Mouse (Mus musculus): Measurements from ENCODE around the gene Hsf2. TPM values are rescaled to one million over a fixed set of nuclear protein-coding genes. Genes with fewer than 3 reads are reported as not detected.

Gene Hsf2
- polyA plus RNA-seq (2012; rRNA removed), result 45.3 and 54.0 TPM in 2 replicates

GRCm38 (mm10) chr10:57485908-57486541 is at the start of gene Hsf2:
Hsf2 (plus strand) TSS chr10:57486385.
- peak; percentile 99 for DNase-seq (ENCODE audit: low read depth)
- TF ChIP-seq POLR2A (IDR thresholded peaks at IDR 0.05; ENCODE audit: borderline replicate concordance, extremely low read depth, insufficient read depth, insufficient read length, poor library complexity, severe bottlenecking) (peak; percentile 60), CTCF (IDR thresholded peaks at IDR 0.05; ENCODE audit: borderline replicate concordance, extremely low read depth, insufficient read depth, insufficient read length) (no peak)

- DNase-seq (ENCODE audit: low read depth), result no peak
- TF ChIP-seq POLR2A (IDR thresholded peaks at IDR 0.05; ENCODE audit: borderline replicate concordance, extremely low read depth, insufficient read depth, insufficient read length, poor library complexity, severe bottlenecking) (no peak), CTCF (IDR thresholded peaks at IDR 0.05; ENCODE audit: borderline replicate concordance, extremely low read depth, insufficient read depth, insufficient read length) (no peak)
These were observed 48.3 kb upstream of the Hsf2 start for GRCm38 (mm10) chr10:57437898-57438297.

- no peak for DNase-seq (ENCODE audit: low read depth)
- TF ChIP-seq POLR2A (IDR thresholded peaks at IDR 0.05; ENCODE audit: borderline replicate concordance, extremely low read depth, insufficient read depth, insufficient read length, poor library complexity, severe bottlenecking), result no peak
These were observed 45.1 kb upstream of the Hsf2 start for GRCm38 (mm10) chr10:57441049-57441448.

GRCm38 (mm10) chr10:57444392-57444791 is 41.8 kb upstream of the Hsf2 start:
- no peak for TF ChIP-seq CTCF (IDR thresholded peaks at IDR 0.05; ENCODE audit: borderline replicate concordance, extremely low read depth, insufficient read depth, insufficient read length)
- TF ChIP-seq POLR2A (IDR thresholded peaks at IDR 0.05; ENCODE audit: borderline replicate concordance, extremely low read depth, insufficient read depth, insufficient read length, poor library complexity, severe bottlenecking), result no peak
- DNase-seq (ENCODE audit: low read depth), result no peak

GRCm38 (mm10) chr10:57445655-57446054 is 40.5 kb upstream of the Hsf2 start:
- DNase-seq (ENCODE audit: low read depth), result no peak
- TF ChIP-seq POLR2A (IDR thresholded peaks at IDR 0.05; ENCODE audit: borderline replicate concordance, extremely low read depth, insufficient read depth, insufficient read length, poor library complexity, severe bottlenecking), result no peak
- no peak for TF ChIP-seq CTCF (IDR thresholded peaks at IDR 0.05; ENCODE audit: borderline replicate concordance, extremely low read depth, insufficient read depth, insufficient read length)

GRCm38 (mm10) chr10:57447657-57448050 is 38.5 kb upstream of the Hsf2 start:
- TF ChIP-seq POLR2A (IDR thresholded peaks at IDR 0.05; ENCODE audit: borderline replicate concordance, extremely low read depth, insufficient read depth, insufficient read length, poor library complexity, severe bottlenecking), result no peak
- no peak for TF ChIP-seq CTCF (IDR thresholded peaks at IDR 0.05; ENCODE audit: borderline replicate concordance, extremely low read depth, insufficient read depth, insufficient read length)
- DNase-seq (ENCODE audit: low read depth), result no peak

- TF ChIP-seq POLR2A (IDR thresholded peaks at IDR 0.05; ENCODE audit: borderline replicate concordance, extremely low read depth, insufficient read depth, insufficient read length, poor library complexity, severe bottlenecking) (no peak), CTCF (IDR thresholded peaks at IDR 0.05; ENCODE audit: borderline replicate concordance, extremely low read depth, insufficient read depth, insufficient read length) (peak; percentile 86)
- peak; percentile 93 for DNase-seq (ENCODE audit: low read depth)
These were observed 38.0 kb upstream of the Hsf2 start for GRCm38 (mm10) chr10:57448051-57448716.

GRCm38 (mm10) chr10:57463298-57463697 is 22.9 kb upstream of the Hsf2 start:
- peak; percentile 74 for DNase-seq (ENCODE audit: low read depth)

GRCm38 (mm10) chr10:57465768-57466167 is 20.4 kb upstream of the Hsf2 start:
- no peak for TF ChIP-seq CTCF (IDR thresholded peaks at IDR 0.05; ENCODE audit: borderline replicate concordance, extremely low read depth, insufficient read depth, insufficient read length)
- no peak for TF ChIP-seq POLR2A (IDR thresholded peaks at IDR 0.05; ENCODE audit: borderline replicate concordance, extremely low read depth, insufficient read depth, insufficient read length, poor library complexity, severe bottlenecking)
- DNase-seq (ENCODE audit: low read depth), result no peak

More at GRCm38 (mm10) chr10:57463298-57463697, 22.9 kb upstream of the Hsf2 start:
- TF ChIP-seq CTCF (IDR thresholded peaks at IDR 0.05; ENCODE audit: borderline replicate concordance, extremely low read depth, insufficient read depth, insufficient read length), result peak; percentile 75; the same call in 1 of the 2 replicates

- TF ChIP-seq CTCF (IDR thresholded peaks at IDR 0.05; ENCODE audit: borderline replicate concordance, extremely low read depth, insufficient read depth, insufficient read length) (no peak), POLR2A (IDR thresholded peaks at IDR 0.05; ENCODE audit: borderline replicate concordance, extremely low read depth, insufficient read depth, insufficient read length, poor library complexity, severe bottlenecking) (no peak)
- DNase-seq (ENCODE audit: low read depth), result no peak
These were observed 8.9 kb upstream of the Hsf2 start for GRCm38 (mm10) chr10:57477121-57477843.

- TF ChIP-seq POLR2A (IDR thresholded peaks at IDR 0.05; ENCODE audit: borderline replicate concordance, extremely low read depth, insufficient read depth, insufficient read length, poor library complexity, severe bottlenecking) (no peak), CTCF (IDR thresholded peaks at IDR 0.05; ENCODE audit: borderline replicate concordance, extremely low read depth, insufficient read depth, insufficient read length) (no peak)
- DNase-seq (ENCODE audit: low read depth), result no peak
These were observed 4.5 kb upstream of the Hsf2 start for GRCm38 (mm10) chr10:57481717-57482116.
